Mouse (Mus musculus) activated CD4-positive, CD25-positive, alpha-beta regulatory T cell (primary cell): ENCODE measurements around the gene Gm10184. TPM values are rescaled to one million over a fixed set of nuclear protein-coding genes. Genes with fewer than 3 reads are reported as not detected.

ENCODE experiments used
- polyA plus RNA-seq, 2 experiments: library from polyadenylated mRNA; unstranded; fragments of 100-300 nt; shearing (Covaris generic); gene quantifications; one replicate each; pipeline ENCODE4 v1.2.1; 2017

The Gm10184 gene
- polyA plus RNA-seq = 10 to 100 TPM in 1 of 2 experiments, 1 to 10 TPM in 1; 6.4 to 10.7 TPM

DNA sequence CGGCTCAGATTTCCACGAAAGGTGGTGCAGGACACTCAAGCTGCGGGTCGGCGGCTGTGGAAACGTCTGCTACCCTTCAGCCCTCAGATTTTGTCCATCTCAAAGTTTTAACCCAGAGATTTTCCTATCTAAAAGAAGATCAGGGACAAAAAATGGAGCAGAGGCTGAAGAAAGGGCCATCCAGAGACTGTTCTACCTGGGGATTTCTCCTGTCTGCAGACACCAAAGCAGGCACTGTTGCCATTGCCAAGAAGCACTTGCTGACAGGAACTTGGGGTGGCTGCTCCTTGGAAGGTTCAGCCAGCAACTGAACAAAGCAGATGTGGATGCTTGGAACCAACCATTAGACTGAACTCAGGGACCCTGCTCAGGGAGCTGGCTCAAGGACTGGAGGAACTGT is at the start of gene Gm10184:
TSS of gene Gm10184 (minus strand) at position 101 of the 400 bp plus-strand sequence.

